ENCODE assay signal across 19 mouse cellular contexts in genomic region chr6:55356017-55356703, GRCm38 (mm10). TPM values are rescaled to one million over a fixed set of nuclear protein-coding genes. Genes with fewer than 3 reads are reported as not detected.
DNase-seq lines count a peak whose midpoint lies in the region; ATAC-seq and TF ChIP-seq lines count a peak whose summit lies in the region.
"Had no signal": no experiment of that assay in that cellular context is flagged by ENCODE, and none has a peak within 500 bp of the region (broad histone marks: within the 10 kb centered on the region; RNA-seq: fewer than 3 reads in every experiment).

No protein-coding gene starts in this region.

- TF ChIP-seq EP300 in liver, embryonic 14.5 days (IDR thresholded peaks at IDR 0.05; ENCODE audit: low read depth): peak; percentile 69

- WGBS in lung, embryonic 14.5 days: 6% methylated on average over 5 of the region's 5 CpGs
- WGBS in lung, adult 2 months: 34% methylated on average over 5 of the region's 5 CpGs
- WGBS in bone marrow, adult 2 months: 18% methylated on average over 5 of the region's 5 CpGs
- WGBS in liver, embryonic 14.5 days (ENCODE audit: insufficient replicate concordance): 14% methylated on average over 5 of the region's 5 CpGs

- TF ChIP-seq CTCF in lung, embryonic 14.5 days (IDR thresholded peaks at IDR 0.05; ENCODE audit: low read depth): no peak
- TF ChIP-seq CTCF in lung, adult 2 months (IDR thresholded peaks at IDR 0.05; ENCODE audit: insufficient read depth, low read length): no peak
- no peak for TF ChIP-seq CTCF in bone marrow, adult 2 months (IDR thresholded peaks at IDR 0.05; ENCODE audit: control insufficient read depth, insufficient read depth, low read length)
- TF ChIP-seq CTCF in liver, embryonic 14.5 days (IDR thresholded peaks at IDR 0.05; ENCODE audit: low read depth): no peak

- no peak overlapping the region for H3K4me2 ChIP-seq in lung, embryonic 14.5 days
- peak overlapping the region; percentile 1; the same call in 1 of the 2 replicates for H3K4me2 ChIP-seq in liver, embryonic 14.5 days (ENCODE audit: low read depth)
- H3K4me2 ChIP-seq: hindbrain, embryonic 13.5 days had no signal

- no peak for TF ChIP-seq POLR2A in lung, adult 2 months (IDR thresholded peaks at IDR 0.05; ENCODE audit: borderline replicate concordance, extremely low read depth, low read depth, low read length)
- no peak for TF ChIP-seq POLR2A in bone marrow, adult 2 months (IDR thresholded peaks at IDR 0.05; ENCODE audit: borderline replicate concordance, control insufficient read depth, low read depth, low read length)

- no peak overlapping the region for H3K4me3 ChIP-seq in lung, embryonic 14.5 days (ENCODE audit: low read depth, low read length)
- H3K4me3 ChIP-seq in lung, adult 2 months (replicated peaks; ENCODE audit: extremely low read depth, low read depth, low read length): no peak overlapping the region
- H3K4me3 ChIP-seq in bone marrow, adult 2 months (replicated peaks; ENCODE audit: control insufficient read depth, low read depth, low read length): no peak overlapping the region
- no peak overlapping the region for H3K4me3 ChIP-seq in liver, embryonic 14.5 days (ENCODE audit: insufficient read depth in 1 of 2, low read depth in 2 of 2, low read length in 2 of 2)
- H3K4me3 ChIP-seq: hindbrain, embryonic 13.5 days had no signal

- peak; percentile 53 for DNase-seq in lung, embryonic 14.5 days
- DNase-seq in lung, adult 2 months: no peak
- no peak for DNase-seq in liver, embryonic 14.5 days (ENCODE audit: low read depth in 3 of 3, low spot score in 3 of 3)
- DNase-seq in cerebellum, postnatal 10 days: no peak
- no peak for DNase-seq in adrenal gland, postnatal 14 days
- no peak for DNase-seq in left cerebral cortex, postnatal 25 days (ENCODE audit: low spot score in 2 of 2)
- DNase-seq: cerebellum, postnatal 36 days; forebrain, postnatal 0 days; right cerebral cortex, postnatal 25 days had no signal

- ATAC-seq in lung, embryonic 14.5 days (ENCODE audit: insufficient read depth): peak; percentile 18; the same call in 1 of the 2 replicates
- ATAC-seq in erythroid progenitor cell, adult 5-6 weeks (replicated peaks; ENCODE audit: low FRiP score, poor library complexity, severe bottlenecking): peak; percentile 28
- peak; percentile 48; the same call in 1 of the 2 replicates for ATAC-seq in liver, embryonic 14.5 days (ENCODE audit: insufficient read depth)
- ATAC-seq: forebrain, postnatal 0 days; Patski had no signal

- no peaks in the 10 kb centered on the region for H3K36me3 ChIP-seq in lung, embryonic 14.5 days (ENCODE audit: insufficient read depth)
- H3K36me3 ChIP-seq in liver, embryonic 14.5 days (replicated peaks; ENCODE audit: control insufficient read depth, insufficient read depth, low read depth): no peaks in the 10 kb centered on the region
- H3K36me3 ChIP-seq: hindbrain, embryonic 13.5 days had no signal

- intact Hi-C loops in left cerebral cortex, postnatal 25 days (cut with DNase I): no loop called here

- peak overlapping the region; percentile 9; the same call in 1 of the 2 replicates for H3K27ac ChIP-seq in lung, embryonic 14.5 days (ENCODE audit: low read depth)
- H3K27ac ChIP-seq in bone marrow, adult 2 months (ENCODE audit: control insufficient read depth, insufficient read depth, low read depth, low read length, poor library complexity): peak overlapping the region; percentile 44
- peak overlapping the region; percentile 58 for H3K27ac ChIP-seq in liver, embryonic 14.5 days
- H3K27ac ChIP-seq: hindbrain, embryonic 13.5 days had no signal

- H3K9ac ChIP-seq in lung, embryonic 14.5 days: no peak overlapping the region
- H3K9ac ChIP-seq in liver, embryonic 14.5 days (replicated peaks): peak overlapping the region; percentile 14
- H3K9ac ChIP-seq: forebrain, postnatal 0 days; hindbrain, embryonic 13.5 days had no signal

- H3K9me3 ChIP-seq in lung, embryonic 14.5 days (ENCODE audit: low read depth, low read length): no peaks in the 10 kb centered on the region
- H3K9me3 ChIP-seq in liver, embryonic 14.5 days (ENCODE audit: control insufficient read depth, low read length): no peaks in the 10 kb centered on the region
- H3K9me3 ChIP-seq: hindbrain, embryonic 13.5 days had no signal

- peaks cover 22% of the 10 kb centered on the region; the same call in 1 of the 2 replicates for H3K4me1 ChIP-seq in lung, embryonic 14.5 days (ENCODE audit: insufficient read depth)
- peaks cover 10% of the 10 kb centered on the region for H3K4me1 ChIP-seq in lung, adult 2 months (ENCODE audit: control insufficient read depth, insufficient read depth, low read length)
- peaks cover 1% of the 10 kb centered on the region; the same call in 1 of the 2 replicates for H3K4me1 ChIP-seq in bone marrow, adult 2 months (ENCODE audit: control insufficient read depth, insufficient read depth, low read length)
- peaks cover 45 to 51% of the 10 kb centered on the region in 2 experiments for H3K4me1 ChIP-seq in liver, embryonic 14.5 days (replicated peaks; ENCODE audit: control insufficient read depth in 2 of 2, insufficient read depth in 2 of 2, low read length in 1 of 2)

- no peaks in the 10 kb centered on the region for H3K27me3 ChIP-seq in lung, embryonic 14.5 days (ENCODE audit: insufficient read depth, low read length)
- H3K27me3 ChIP-seq in liver, embryonic 14.5 days (ENCODE audit: control insufficient read depth, insufficient read depth, low read length): no peaks in the 10 kb centered on the region
- H3K27me3 ChIP-seq: Patski had no signal

RNA-seq across cellular contexts. Expression of gene Aqp1, which starts 19.9 kb away (rescaled TPM):
- polyA plus RNA-seq in lung, embryonic 14.5 days (2014; fragmentation: Nextera tagmentation; extraction: Ambion mirVana): 4.0 and 4.4 TPM in 2 replicates
- 1,047 and 1,116 TPM in 2 replicates for polyA plus RNA-seq in lung, adult 2 months (2012; rRNA removed)
- 226 and 325 TPM in 2 replicates for polyA plus RNA-seq in bone marrow, adult 2 months (2011; ENCODE audit: insufficient read depth, insufficient read length, low replicate concordance, missing spikeins)
- 700 and 745 TPM in 2 replicates for total RNA-seq in erythroid progenitor cell, adult 5-6 weeks (2015; ENCODE audit: low replicate concordance)
- 1,033 and 1,282 TPM in 2 replicates for total RNA-seq in erythroid progenitor cell, adult 5-6 weeks (2017; ENCODE audit: low replicate concordance)
- 58.3 and 59.3 TPM in 2 replicates for polyA plus RNA-seq in liver, embryonic 14.5 days (2012; rRNA removed)
- 13.2 and 15.1 TPM in 2 replicates for polyA plus RNA-seq in liver, embryonic 14.5 days (2014; fragmentation: Nextera tagmentation; extraction: Ambion mirVana)
- 265 and 326 TPM in 2 replicates for total RNA-seq in adrenal gland, postnatal 14 days (2021)
- total RNA-seq in left cerebral cortex, postnatal 25 days (2021): 1 to 10 TPM; 1.3 to 2.5 TPM

RNA-seq across cellular contexts. Expression of gene Ghrhr, which starts 19.9 kb away (rescaled TPM):
- polyA plus RNA-seq in lung, embryonic 14.5 days (2014; fragmentation: Nextera tagmentation; extraction: Ambion mirVana): not detected in 2 replicates
- polyA plus RNA-seq in lung, adult 2 months (2012; rRNA removed): not detected in 2 replicates
- polyA plus RNA-seq in bone marrow, adult 2 months (2011; ENCODE audit: insufficient read depth, insufficient read length, low replicate concordance, missing spikeins): not detected in 2 replicates
- total RNA-seq in erythroid progenitor cell, adult 5-6 weeks (2015; ENCODE audit: low replicate concordance): 0.84 TPM in 1 of 2 replicates, not detected in the other
- not detected in 2 replicates for total RNA-seq in erythroid progenitor cell, adult 5-6 weeks (2017; ENCODE audit: low replicate concordance)
- 0.02 and 0.03 TPM in 2 replicates for polyA plus RNA-seq in liver, embryonic 14.5 days (2012; rRNA removed)
- polyA plus RNA-seq in liver, embryonic 14.5 days (2014; fragmentation: Nextera tagmentation; extraction: Ambion mirVana): not detected in 2 replicates
- total RNA-seq in adrenal gland, postnatal 14 days (2021): not detected in 2 replicates
- not detected for total RNA-seq in left cerebral cortex, postnatal 25 days (2021)
- total RNA-seq: forebrain, postnatal 0 days; granulocyte monocyte progenitor cell, adult 5-6 weeks; layer of hippocampus, adult 8-10 months; left cerebral cortex, postnatal 36 days had no signal
- polyA plus RNA-seq: embryonic facial prominence, embryonic 14.5 days; forebrain, postnatal 0 days; hindbrain, embryonic 13.5 days; kidney, embryonic 14.5 days; testis, adult 2 months had no signal
